Mouse (Mus musculus): Measurements from ENCODE around the gene Cryzl1.

Gene Cryzl1

GRCm38 (mm10) chr16:91688619-91689334, 40.0 kb downstream of the Cryzl1 start, which contains the start of gene Donson:
TSS of gene Donson (minus strand) at chr16:91688770.
- in situ Hi-C loops (cut with MboI, MseI): loop anchor here (5.0 kb wide), 1 partner anchor 39 kb away; the partner anchor contains the start of genes Cryzl1 and Itsn1

GRCm38 (mm10) chr16:91688023-91688618, 40.7 kb downstream of the Cryzl1 start:
- in situ Hi-C loops (cut with MboI, MseI): loop anchor here (5.0 kb wide), 1 partner anchor 39 kb away; the partner anchor contains the start of genes Cryzl1 and Itsn1

GRCm38 (mm10) chr16:91686369-91686768, 42.4 kb downstream of the Cryzl1 start:
- in situ Hi-C loops (cut with MboI, MseI): loop anchor here (5.0 kb wide), 1 partner anchor 41 kb away; the partner anchor contains the start of genes Cryzl1 and Itsn1

GRCm38 (mm10) chr16:91685526-91685925, 43.2 kb downstream of the Cryzl1 start:
- in situ Hi-C loops (cut with MboI, MseI): loop anchor here (5.0 kb wide), 1 partner anchor 42 kb away; the partner anchor contains the start of genes Cryzl1 and Itsn1

- in situ Hi-C loops (cut with MboI, MseI): loop anchor here (5.0 kb wide), 1 partner anchor 38 kb away; no protein-coding TSS in a partner anchor
Observed at GRCm38 (mm10) chr16:91680656-91681055, 48.1 kb downstream of the Cryzl1 start.

GRCm38 (mm10) chr16:91678147-91678911, 50.4 kb downstream of the Cryzl1 start:
- in situ Hi-C loops (cut with MboI, MseI): no loop called here

GRCm38 (mm10) chr16:91674500-91674899, 54.3 kb downstream of the Cryzl1 start:
- in situ Hi-C loops (cut with MboI, MseI): no loop called here

- in situ Hi-C loops (cut with MboI, MseI): no loop called here
Observed at GRCm38 (mm10) chr16:91663795-91664194, 65.0 kb downstream of the Cryzl1 start.

- in situ Hi-C loops (cut with MboI, MseI): no loop called here
Observed at GRCm38 (mm10) chr16:91662336-91662735, 66.4 kb downstream of the Cryzl1 start.

- in situ Hi-C loops (cut with MboI, MseI): no loop called here
Observed at GRCm38 (mm10) chr16:91661397-91661796, 67.4 kb downstream of the Cryzl1 start.

- in situ Hi-C loops (cut with MboI, MseI): loop anchor here (10.0 kb wide), 1 partner anchor 1375 kb away; the partner anchor contains the start of gene Scaf4
Observed at GRCm38 (mm10) chr16:91659798-91660197, 69.0 kb downstream of the Cryzl1 start.

GRCm38 (mm10) chr16:91658471-91658870, 70.3 kb downstream of the Cryzl1 start:
- in situ Hi-C loops (cut with MboI, MseI): loop anchor here (10.0 kb wide), 1 partner anchor 1374 kb away; the partner anchor contains the start of gene Scaf4

GRCm38 (mm10) chr16:91657285-91657684, 71.5 kb downstream of the Cryzl1 start:
- in situ Hi-C loops (cut with MboI, MseI): loop anchor here (10.0 kb wide), 1 partner anchor 1372 kb away; the partner anchor contains the start of gene Scaf4

- in situ Hi-C loops (cut with MboI, MseI): loop anchor here (10.0 kb wide), 1 partner anchor 1370 kb away; the partner anchor contains the start of gene Scaf4
Observed at GRCm38 (mm10) chr16:91655285-91655684, 73.5 kb downstream of the Cryzl1 start.

GRCm38 (mm10) chr16:91652191-91652590, 76.6 kb downstream of the Cryzl1 start:
- in situ Hi-C loops (cut with MboI, MseI): loop anchor here (10.0 kb wide), 1 partner anchor 1367 kb away; the partner anchor contains the start of gene Scaf4

GRCm38 (mm10) chr16:91649781-91650180, 79.0 kb downstream of the Cryzl1 start:
- in situ Hi-C loops (cut with MboI, MseI): loop anchor here (10.0 kb wide), 1 partner anchor 1365 kb away; the partner anchor contains the start of gene Scaf4

GRCm38 (mm10) chr16:91649246-91649645, 79.5 kb downstream of the Cryzl1 start:
- in situ Hi-C loops (cut with MboI, MseI): no loop called here

- in situ Hi-C loops (cut with MboI, MseI): no loop called here
Observed at GRCm38 (mm10) chr16:91648220-91648550, 80.6 kb downstream of the Cryzl1 start.

- in situ Hi-C loops (cut with MboI, MseI): no loop called here
Observed at GRCm38 (mm10) chr16:91647461-91648219, 81.1 kb downstream of the Cryzl1 start, which contains the start of gene Son. TSS of gene Son (plus strand) at chr16:91647506.

GRCm38 (mm10) chr16:91646681-91647419, 81.9 kb downstream of the Cryzl1 start, which contains the start of gene Gart:
TSS of gene Gart (minus strand) at chr16:91646952.
- in situ Hi-C loops (cut with MboI, MseI): no loop called here
